ENCODE assay signal across 8 mouse cellular contexts in the genomic region with DNA sequence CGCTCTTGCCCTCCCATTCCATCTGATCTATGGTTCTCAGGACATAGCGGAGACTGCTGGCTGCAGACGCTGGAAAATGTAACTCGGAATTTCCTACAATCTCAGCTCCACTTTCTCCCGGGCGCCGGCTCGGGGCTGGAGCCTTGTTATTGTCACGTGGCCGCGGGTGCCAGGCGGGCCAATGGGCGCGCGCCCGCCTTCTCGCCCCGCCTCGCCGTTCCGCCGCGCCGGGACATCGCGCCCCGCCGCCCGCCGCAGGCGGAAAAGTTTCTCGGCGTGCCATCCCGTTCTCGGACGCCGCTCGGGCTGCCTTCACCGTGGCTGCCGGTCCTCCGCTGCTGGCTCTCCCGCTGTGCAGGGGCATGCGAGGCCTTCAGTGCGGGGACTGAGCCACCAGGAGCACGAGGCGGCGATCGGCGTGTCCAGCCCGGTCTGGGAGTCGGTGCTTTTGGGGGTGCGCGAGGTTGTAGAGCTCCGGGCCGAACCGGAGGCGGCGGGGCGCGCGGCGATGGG. TPM values are rescaled to one million over a fixed set of nuclear protein-coding genes. Genes with fewer than 3 reads are reported as not detected.
DNase-seq lines count a peak whose midpoint lies in the region; ATAC-seq and TF ChIP-seq lines count a peak whose summit lies in the region.

Gene Lrig3, plus strand, starts transcription at position 201 of the 513 bp plus-strand sequence.

- TF ChIP-seq CTCF in hindbrain, postnatal 0 days (IDR thresholded peaks at IDR 0.05; ENCODE audit: low read depth): no peak

- H3K27me3 ChIP-seq in hindbrain, postnatal 0 days (ENCODE audit: insufficient read depth, low read length): no peaks in the 10 kb centered on the region

- peak within 1 kb of the TSS; percentile 65 for H3K9ac ChIP-seq in hindbrain, postnatal 0 days (replicated peaks; ENCODE audit: low read length)

- peak; percentile 89 for DNase-seq in adrenal gland, postnatal 10 days
- DNase-seq in embryo, embryonic 10 days (ENCODE audit: low spot score): peak; percentile 88
- peak; percentile 87 for DNase-seq in gastrocnemius, postnatal 14 days
- peak; percentile 89 for DNase-seq in hindbrain, postnatal 0 days (ENCODE audit: low spot score)
- DNase-seq in left cerebral cortex, adult 8-10 months (ENCODE audit: low spot score in 2 of 2): peak; percentile 41 to 49
- peak; percentile 86 to 93 for DNase-seq in lung, postnatal 4 days
- peak; percentile 78 to 82 for DNase-seq in right cerebral cortex, postnatal 10 days (ENCODE audit: low spot score in 2 of 2)
- DNase-seq in yolk sac, embryonic 10.5 days (ENCODE audit: low spot score): peak; percentile 85

- H3K4me3 ChIP-seq in hindbrain, postnatal 0 days (ENCODE audit: low read length): peak within 1 kb of the TSS; percentile 85

- no peaks in the 10 kb centered on the region for H3K36me3 ChIP-seq in hindbrain, postnatal 0 days (ENCODE audit: insufficient read depth, low read length)

- peak; percentile 87 for ATAC-seq in hindbrain, postnatal 0 days

- under 1% methylated on average over 61 of the region's 62 CpGs for WGBS in hindbrain, postnatal 0 days

- peak within 1 kb of the TSS; percentile 84 for H3K27ac ChIP-seq in hindbrain, postnatal 0 days

- H3K4me2 ChIP-seq in hindbrain, postnatal 0 days (ENCODE audit: low read depth, low read length): peak within 1 kb of the TSS; percentile 95

- H3K4me1 ChIP-seq in hindbrain, postnatal 0 days (ENCODE audit: insufficient read depth, low read length): no peaks in the 10 kb centered on the region

- intact Hi-C loops in gastrocnemius, postnatal 14 days (cut with DNase I; ENCODE audit: low total_unique reads): no loop called here

- H3K9me3 ChIP-seq in hindbrain, postnatal 0 days (ENCODE audit: low read length): no peaks in the 10 kb centered on the region

RNA-seq across cellular contexts. Expression of gene Lrig3, which starts in this region (rescaled TPM):
- 1 to 10 TPM; 6.6 to 8.1 TPM for total RNA-seq in adrenal gland, postnatal 10 days (2021)
- 1 to 10 TPM; 5.2 to 5.5 TPM for total RNA-seq in gastrocnemius, postnatal 14 days (2021)
- 12.7 and 16.3 TPM in 2 replicates for total RNA-seq in hindbrain, postnatal 0 days (2014; rRNA removed)
- polyA plus RNA-seq in hindbrain, postnatal 0 days (2015; fragmentation: Nextera tagmentation; extraction: Ambion mirVana): 3.7 and 4.8 TPM in 2 replicates
- total RNA-seq in left cerebral cortex, adult 8-10 months (2022): 1 to 10 TPM; 3.3 to 5.7 (median 4.1) TPM

Comparison
In these comparisons a context has a peak if more than half of its experiments do, and no peak if none do; other contexts are left out.
1. Peak in every context shown above with its lines: DNase-seq, ATAC-seq, H3K4me3 ChIP-seq and H3K27ac ChIP-seq.